Mouse (Mus musculus): ENCODE data around the gene Lman2. TPM values are rescaled to one million over a fixed set of nuclear protein-coding genes. Genes with fewer than 3 reads are reported as not detected.

The Lman2 gene
- total RNA-seq, 2 experiments from 2014 or later: 45.7 to 75.6 TPM

GRCm38 (mm10) chr13:55328641-55329040 lies 33.9 kb downstream of the Lman2 start:
- ATAC-seq (replicated peaks; ENCODE audit: low FRiP score, poor library complexity, severe bottlenecking): no peak

GRCm38 (mm10) chr13:55328171-55328570 lies 34.4 kb downstream of the Lman2 start:
- ATAC-seq (replicated peaks; ENCODE audit: low FRiP score, poor library complexity, severe bottlenecking): no peak

GRCm38 (mm10) chr13:55327633-55328032 lies 35.0 kb downstream of the Lman2 start:
- ATAC-seq (replicated peaks; ENCODE audit: low FRiP score, poor library complexity, severe bottlenecking): peak; percentile 50

- ATAC-seq (replicated peaks; ENCODE audit: low FRiP score, poor library complexity, severe bottlenecking): no peak
Measured at GRCm38 (mm10) chr13:55327169-55327568, 35.4 kb downstream of the Lman2 start.

- no peak for ATAC-seq (replicated peaks; ENCODE audit: low FRiP score, poor library complexity, severe bottlenecking)
Measured at GRCm38 (mm10) chr13:55325596-55325995, 37.0 kb downstream of the Lman2 start.

GRCm38 (mm10) chr13:55322130-55322825 lies 40.3 kb downstream of the Lman2 start:
- ATAC-seq (replicated peaks; ENCODE audit: low FRiP score, poor library complexity, severe bottlenecking): peak; percentile 56

GRCm38 (mm10) chr13:55321434-55322129 lies 41.0 kb downstream of the Lman2 start, which contains the start of gene Rab24:
TSS of gene Rab24 (minus strand) at chr13:55321946.
- ATAC-seq (replicated peaks; ENCODE audit: low FRiP score, poor library complexity, severe bottlenecking): peak; percentile 87

- ATAC-seq (replicated peaks; ENCODE audit: low FRiP score, poor library complexity, severe bottlenecking): no peak
Measured at GRCm38 (mm10) chr13:55319931-55320533, 42.6 kb downstream of the Lman2 start, which contains the start of gene Prelid1. TSS of gene Prelid1 (plus strand) at chr13:55320500.

GRCm38 (mm10) chr13:55318351-55318750 lies 44.2 kb downstream of the Lman2 start:
- ATAC-seq (replicated peaks; ENCODE audit: low FRiP score, poor library complexity, severe bottlenecking): no peak

- no peak for ATAC-seq (replicated peaks; ENCODE audit: low FRiP score, poor library complexity, severe bottlenecking)
Measured at GRCm38 (mm10) chr13:55314891-55315412, 47.6 kb downstream of the Lman2 start.

- ATAC-seq (replicated peaks; ENCODE audit: low FRiP score, poor library complexity, severe bottlenecking): 0 out of 2 replicates have a peak, but pooled peaks have one; percentile 21
Measured at GRCm38 (mm10) chr13:55313051-55313450, 49.5 kb downstream of the Lman2 start.

- 0 out of 2 replicates have a peak, but pooled peaks have one; percentile 25 for ATAC-seq (replicated peaks; ENCODE audit: low FRiP score, poor library complexity, severe bottlenecking)
Measured at GRCm38 (mm10) chr13:55312028-55312630, 50.5 kb downstream of the Lman2 start.

- no peak for ATAC-seq (replicated peaks; ENCODE audit: low FRiP score, poor library complexity, severe bottlenecking)
Measured at GRCm38 (mm10) chr13:55300913-55301312, 61.7 kb downstream of the Lman2 start.

- no peak for ATAC-seq (replicated peaks; ENCODE audit: low FRiP score, poor library complexity, severe bottlenecking)
Measured at GRCm38 (mm10) chr13:55296760-55297159, 65.8 kb downstream of the Lman2 start.

Other genes starting within 250 kb of the Lman2 start
- not detected in 2 replicates for gene Gm17617, start 229.2 kb downstream of the Lman2 start, total RNA-seq (2015; ENCODE audit: low replicate concordance)
- not detected in 2 replicates for gene Gm17617, start 229.2 kb downstream of the Lman2 start, total RNA-seq (2017; ENCODE audit: low replicate concordance)
- gene Fgfr4, start 210.1 kb downstream of the Lman2 start, total RNA-seq (2015; ENCODE audit: low replicate concordance): not detected in 2 replicates
- gene Fgfr4, start 210.1 kb downstream of the Lman2 start, total RNA-seq (2017; ENCODE audit: low replicate concordance): not detected in 2 replicates
- 36.9 and 38.2 TPM in 2 replicates for gene Nsd1, start 153.0 kb downstream of the Lman2 start, total RNA-seq (2015; ENCODE audit: low replicate concordance)
- 50.6 and 85.7 TPM in 2 replicates for gene Nsd1, start 153.0 kb downstream of the Lman2 start, total RNA-seq (2017; ENCODE audit: low replicate concordance)
- 81.3 and 131 TPM in 2 replicates for gene Prelid1, start 42.3 kb downstream of the Lman2 start, total RNA-seq (2015; ENCODE audit: low replicate concordance)
- 30.9 and 39.1 TPM in 2 replicates for gene Prelid1, start 42.3 kb downstream of the Lman2 start, total RNA-seq (2017; ENCODE audit: low replicate concordance)
- gene Rab24, start 40.8 kb downstream of the Lman2 start, total RNA-seq (2015; ENCODE audit: low replicate concordance): 83.3 and 153 TPM in 2 replicates
- 19.8 and 40.4 TPM in 2 replicates for gene Rab24, start 40.8 kb downstream of the Lman2 start, total RNA-seq (2017; ENCODE audit: low replicate concordance)
- 293 and 332 TPM in 2 replicates for gene Mxd3, start 33.0 kb downstream of the Lman2 start, total RNA-seq (2015; ENCODE audit: low replicate concordance)
- gene Mxd3, start 33.0 kb downstream of the Lman2 start, total RNA-seq (2017; ENCODE audit: low replicate concordance): 162 and 195 TPM in 2 replicates
- gene Rgs14, start 6.9 kb upstream of the Lman2 start, total RNA-seq (2015; ENCODE audit: low replicate concordance): 9.0 and 14.7 TPM in 2 replicates
- 4.2 and 7.9 TPM in 2 replicates for gene Rgs14, start 6.9 kb upstream of the Lman2 start, total RNA-seq (2017; ENCODE audit: low replicate concordance)
- not detected in 2 replicates for gene Slc34a1, start 35.4 kb upstream of the Lman2 start, total RNA-seq (2015; ENCODE audit: low replicate concordance)
- gene Slc34a1, start 35.4 kb upstream of the Lman2 start, total RNA-seq (2017; ENCODE audit: low replicate concordance): not detected in 2 replicates
- gene Pfn3, start 52.4 kb upstream of the Lman2 start, total RNA-seq (2015; ENCODE audit: low replicate concordance): not detected in 2 replicates
- gene Pfn3, start 52.4 kb upstream of the Lman2 start, total RNA-seq (2017; ENCODE audit: low replicate concordance): not detected in 2 replicates
- not detected in 2 replicates for gene F12, start 64.0 kb upstream of the Lman2 start, total RNA-seq (2015; ENCODE audit: low replicate concordance)
- gene F12, start 64.0 kb upstream of the Lman2 start, total RNA-seq (2017; ENCODE audit: low replicate concordance): not detected in 2 replicates
- 48.2 and 55.5 TPM in 2 replicates for gene Grk6, start 82.3 kb upstream of the Lman2 start, total RNA-seq (2015; ENCODE audit: low replicate concordance)
- 62.2 and 75.7 TPM in 2 replicates for gene Grk6, start 82.3 kb upstream of the Lman2 start, total RNA-seq (2017; ENCODE audit: low replicate concordance)
- not detected in 2 replicates for gene Prr7, start 101.5 kb upstream of the Lman2 start, total RNA-seq (2015; ENCODE audit: low replicate concordance)
- not detected in 2 replicates for gene Prr7, start 101.5 kb upstream of the Lman2 start, total RNA-seq (2017; ENCODE audit: low replicate concordance)
- gene Dbn1, start 125.3 kb upstream of the Lman2 start, total RNA-seq (2015; ENCODE audit: low replicate concordance): not detected in 2 replicates
- 0.45 TPM in 1 of 2 replicates, not detected in the other for gene Dbn1, start 125.3 kb upstream of the Lman2 start, total RNA-seq (2017; ENCODE audit: low replicate concordance)
- gene Pdlim7, start 150.9 kb upstream of the Lman2 start, total RNA-seq (2015; ENCODE audit: low replicate concordance): 0.84 and 1.4 TPM in 2 replicates
- 0.15 and 3.5 TPM in 2 replicates for gene Pdlim7, start 150.9 kb upstream of the Lman2 start, total RNA-seq (2017; ENCODE audit: low replicate concordance)
- 23.8 and 31.4 TPM in 2 replicates for gene Dok3, start 166.5 kb upstream of the Lman2 start, total RNA-seq (2015; ENCODE audit: low replicate concordance)
- gene Dok3, start 166.5 kb upstream of the Lman2 start, total RNA-seq (2017; ENCODE audit: low replicate concordance): 5.5 and 7.1 TPM in 2 replicates
- 5.8 and 5.9 TPM in 2 replicates for gene Ddx41, start 173.9 kb upstream of the Lman2 start, total RNA-seq (2015; ENCODE audit: low replicate concordance)
- gene Ddx41, start 173.9 kb upstream of the Lman2 start, total RNA-seq (2017; ENCODE audit: low replicate concordance): 9.1 and 28.7 TPM in 2 replicates
- 39.6 and 64.6 TPM in 2 replicates for gene Fam193b, start 208.3 kb upstream of the Lman2 start, total RNA-seq (2015; ENCODE audit: low replicate concordance)
- gene Fam193b, start 208.3 kb upstream of the Lman2 start, total RNA-seq (2017; ENCODE audit: low replicate concordance): 39.5 and 47.1 TPM in 2 replicates
- gene Tmed9, start 210.9 kb upstream of the Lman2 start, total RNA-seq (2015; ENCODE audit: low replicate concordance): 28.1 and 33.2 TPM in 2 replicates
- gene Tmed9, start 210.9 kb upstream of the Lman2 start, total RNA-seq (2017; ENCODE audit: low replicate concordance): 31.1 and 62.9 TPM in 2 replicates
- 2.9 and 3.4 TPM in 2 replicates for gene B4galt7, start 237.1 kb upstream of the Lman2 start, total RNA-seq (2015; ENCODE audit: low replicate concordance)
- 0.53 and 4.0 TPM in 2 replicates for gene B4galt7, start 237.1 kb upstream of the Lman2 start, total RNA-seq (2017; ENCODE audit: low replicate concordance)